Mouse (Mus musculus): ENCODE measurements around the gene Hmgcl. TPM values are rescaled to one million over a fixed set of nuclear protein-coding genes. Genes with fewer than 3 reads are reported as not detected.

Hmgcl gene
- polyA plus RNA-seq, 1 experiment from 2014 or later: 58.9 TPM

DNA sequence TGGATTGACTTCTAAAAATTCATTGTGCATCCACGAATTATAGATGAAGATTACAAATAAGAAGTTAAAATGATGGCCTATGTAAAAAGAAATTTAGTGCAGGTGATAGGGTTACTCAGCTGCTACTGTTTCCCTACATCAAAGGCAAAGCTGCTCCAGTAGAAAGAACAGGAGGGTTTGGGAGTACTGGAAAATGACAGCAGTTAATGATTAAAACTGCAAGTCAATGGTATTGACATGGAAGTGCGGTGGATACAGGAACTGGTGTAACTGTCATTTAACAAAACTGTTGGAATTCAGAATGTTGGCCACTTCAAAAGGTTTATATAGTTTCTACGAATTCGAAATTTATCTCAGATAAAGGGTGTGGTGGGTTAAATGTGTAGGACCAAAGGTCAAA lies 48.9 kb downstream of the Hmgcl start:
- Histone ChIP-seq H3K4me2 (no peak overlapping the region), H3K36me3 (no peaks in the 10 kb centered on the region), H3K4me1 (replicated peaks) (no peaks in the 10 kb centered on the region), H3K9ac (no peak overlapping the region), H3K27ac (replicated peaks) (no peak overlapping the region), H3K4me3 (no peak overlapping the region), H3K9me3 (no peaks in the 10 kb centered on the region), H3K27me3 (no peaks in the 10 kb centered on the region)
- WGBS: 90% methylated on average over 4 of the region's 4 CpGs
- no peak for ATAC-seq (ENCODE audit: low FRiP score, low read depth)

DNA sequence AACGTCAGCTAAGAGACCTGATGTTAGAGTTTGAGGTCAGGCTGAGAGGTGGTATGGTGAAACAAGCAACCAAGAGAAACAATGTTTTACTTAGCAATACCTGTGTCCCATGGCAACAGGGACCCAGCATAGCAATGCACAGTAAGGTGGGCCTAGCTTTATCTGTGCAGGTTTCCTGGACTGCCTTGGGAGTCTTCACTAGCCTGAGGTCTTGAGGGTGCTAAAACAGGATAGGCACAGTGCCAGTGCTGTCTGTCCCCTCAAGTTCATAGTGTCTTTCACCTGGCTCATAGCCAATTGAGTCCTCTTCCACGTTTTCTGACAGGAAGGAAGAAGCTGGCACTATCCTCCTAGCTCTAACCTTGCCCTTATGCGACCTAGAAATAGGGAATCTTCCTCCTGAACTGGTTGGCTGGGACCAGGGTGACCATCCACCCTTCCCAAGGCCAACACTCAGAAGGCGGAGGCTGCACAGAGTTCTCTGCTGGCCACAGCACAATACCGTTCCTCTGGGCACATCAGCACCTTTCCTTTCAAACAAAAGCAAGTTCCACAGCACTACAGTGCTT lies 57.9 kb downstream of the Hmgcl start:
- WGBS: 86% methylated on average over 5 of the region's 5 CpGs
- no peak for ATAC-seq (ENCODE audit: low FRiP score, low read depth)
- H3K9ac ChIP-seq: no peak overlapping the region
- no peak overlapping the region for H3K27ac ChIP-seq (replicated peaks)
- no peaks in the 10 kb centered on the region for H3K27me3 ChIP-seq
- H3K4me1 ChIP-seq (replicated peaks): no peaks in the 10 kb centered on the region
- no peaks in the 10 kb centered on the region for H3K9me3 ChIP-seq
- peaks cover 69% of the 10 kb centered on the region for H3K36me3 ChIP-seq
- H3K4me3 ChIP-seq: no peak overlapping the region
- no peak overlapping the region for H3K4me2 ChIP-seq

DNA sequence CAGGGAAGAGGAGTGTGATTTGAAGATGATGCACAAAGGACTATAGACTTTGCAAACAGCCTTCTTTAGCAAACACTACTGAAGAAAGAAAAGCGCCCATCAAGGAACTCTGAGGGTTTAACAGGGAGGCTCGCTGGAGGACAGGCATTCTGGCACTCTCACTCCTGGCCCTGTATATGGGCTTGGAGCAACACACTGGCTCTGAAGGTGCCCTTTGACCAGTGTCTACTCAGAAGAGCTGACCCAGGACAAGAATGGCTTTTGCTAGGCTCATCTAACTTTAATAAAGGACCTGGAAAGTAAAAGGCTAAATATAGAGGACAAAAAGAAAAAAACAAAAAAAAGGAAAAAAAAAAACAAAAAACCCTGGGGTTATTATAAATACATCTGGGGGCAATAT lies 58.7 kb downstream of the Hmgcl start:
- Histone ChIP-seq H3K4me2 (no peak overlapping the region), H3K27ac (replicated peaks) (no peak overlapping the region), H3K4me3 (no peak overlapping the region), H3K9me3 (no peaks in the 10 kb centered on the region), H3K9ac (no peak overlapping the region), H3K27me3 (no peaks in the 10 kb centered on the region), H3K36me3 (peaks cover 76% of the 10 kb centered on the region), H3K4me1 (replicated peaks) (no peaks in the 10 kb centered on the region)
- no peak for ATAC-seq (ENCODE audit: low FRiP score, low read depth)
- WGBS: 89% methylated on average over 2 of the region's 2 CpGs

DNA sequence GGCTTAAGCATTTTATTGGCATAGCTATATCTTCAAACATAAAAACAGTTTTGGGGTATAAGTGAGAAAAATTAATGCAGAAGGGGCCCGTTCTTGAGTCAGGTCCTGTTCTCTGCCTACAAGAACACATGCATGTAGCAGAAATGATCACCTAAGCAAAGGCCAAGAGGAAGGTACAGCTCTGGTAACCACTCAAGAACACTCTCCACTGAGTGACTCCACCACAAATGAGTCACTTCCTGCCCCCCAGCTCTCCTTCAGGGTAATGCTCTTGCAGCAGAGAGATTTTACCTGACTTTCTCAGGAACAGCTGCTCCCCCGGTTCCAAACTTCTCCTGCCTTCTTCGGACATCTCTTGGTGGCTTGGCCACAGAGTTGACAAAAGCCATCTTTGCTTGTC lies 60.6 kb downstream of the Hmgcl start:
- Histone ChIP-seq H3K27ac (replicated peaks) (no peak overlapping the region), H3K4me1 (replicated peaks) (no peaks in the 10 kb centered on the region), H3K4me3 (no peak overlapping the region), H3K9ac (no peak overlapping the region), H3K36me3 (peaks cover 88% of the 10 kb centered on the region), H3K9me3 (no peaks in the 10 kb centered on the region), H3K4me2 (no peak overlapping the region), H3K27me3 (no peaks in the 10 kb centered on the region)
- WGBS: 96% methylated on average over 3 of the region's 3 CpGs
- ATAC-seq (ENCODE audit: low FRiP score, low read depth): no peak

DNA sequence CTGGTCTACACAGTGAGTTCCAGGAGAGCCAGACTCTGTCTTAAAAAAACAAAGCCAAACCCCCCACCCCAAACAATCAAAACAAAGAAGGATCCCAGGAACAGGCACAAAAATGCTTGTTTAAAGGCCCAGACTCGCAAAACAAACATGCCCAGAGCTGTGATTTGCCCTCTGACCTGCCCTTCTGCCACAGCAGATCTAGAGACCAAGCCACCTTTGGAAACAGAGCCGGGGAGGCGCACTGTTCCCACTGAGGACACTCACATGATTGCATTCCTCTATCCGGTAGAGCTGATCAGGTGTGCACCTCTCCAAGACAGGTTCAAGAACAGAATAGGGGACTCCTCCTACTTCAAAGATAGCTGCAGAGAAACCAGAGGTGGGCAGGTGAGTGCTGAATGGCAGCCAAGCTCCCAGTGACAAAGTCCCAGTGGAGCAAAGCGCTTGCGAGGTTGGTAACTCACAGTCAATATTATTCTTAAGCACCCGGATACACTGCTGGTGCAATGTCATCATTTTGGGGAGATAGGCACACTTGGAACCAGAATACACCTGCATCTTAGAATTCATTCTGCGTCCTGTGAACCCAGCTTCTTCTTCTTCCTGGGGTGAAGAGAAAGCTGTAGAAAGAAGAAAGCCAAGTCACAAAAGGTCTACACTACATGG lies 62.7 kb downstream of the Hmgcl start:
- no peak overlapping the region for H3K4me3 ChIP-seq
- 87% methylated on average over 8 of the region's 8 CpGs for whole genome bisulfite sequencing
- ATAC-seq (ENCODE audit: low FRiP score, low read depth): no peak
- H3K9me3 ChIP-seq: no peaks in the 10 kb centered on the region
- H3K36me3 ChIP-seq: peaks cover 84% of the 10 kb centered on the region
- H3K4me2 ChIP-seq: no peak overlapping the region
- H3K27me3 ChIP-seq: no peaks in the 10 kb centered on the region
- no peak overlapping the region for H3K9ac ChIP-seq
- no peak overlapping the region for H3K27ac ChIP-seq (replicated peaks)
- no peaks in the 10 kb centered on the region for H3K4me1 ChIP-seq (replicated peaks)

DNA sequence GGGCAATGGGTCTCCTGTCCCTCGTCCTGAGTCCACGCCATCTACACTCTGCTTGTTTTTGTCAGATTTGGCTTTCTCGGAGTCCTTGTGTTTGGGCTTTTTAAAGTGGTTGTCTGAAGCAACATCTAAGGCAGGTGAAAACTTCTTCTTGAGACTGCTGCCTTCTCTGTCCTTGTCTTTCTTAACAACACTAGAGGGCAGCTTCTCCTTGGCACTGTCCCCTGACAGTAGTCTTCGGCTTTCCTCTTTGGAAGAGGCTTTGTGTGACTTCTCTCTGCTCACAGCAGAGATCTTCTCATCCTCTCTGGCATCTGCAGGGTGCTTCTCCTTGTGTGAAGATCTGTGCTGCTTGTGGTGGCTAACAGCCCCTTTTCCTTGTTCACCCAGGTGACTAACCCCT lies 64.3 kb downstream of the Hmgcl start:
- 93% methylated on average over 4 of the region's 4 CpGs for WGBS
- Histone ChIP-seq H3K4me2 (no peak overlapping the region), H3K9ac (no peak overlapping the region), H3K4me1 (replicated peaks) (no peaks in the 10 kb centered on the region), H3K36me3 (peaks cover 69% of the 10 kb centered on the region), H3K27ac (replicated peaks) (no peak overlapping the region), H3K4me3 (no peak overlapping the region), H3K27me3 (no peaks in the 10 kb centered on the region), H3K9me3 (no peaks in the 10 kb centered on the region)
- ATAC-seq (ENCODE audit: low FRiP score, low read depth): no peak

Other genes with a start within 250 kb of the Hmgcl start
- gene Il22ra1, start 218.3 kb upstream of the Hmgcl start, polyA plus RNA-seq (2015; fragmentation: Nextera tagmentation; extraction: Ambion mirVana): not detected in 2 replicates
- gene Myom3, start 186.7 kb upstream of the Hmgcl start, polyA plus RNA-seq (2015; fragmentation: Nextera tagmentation; extraction: Ambion mirVana): 0.31 and 0.38 TPM in 2 replicates
- 164 and 168 TPM in 2 replicates for gene Srsf10, start 90.7 kb upstream of the Hmgcl start, polyA plus RNA-seq (2015; fragmentation: Nextera tagmentation; extraction: Ambion mirVana)
- gene Pnrc2, start 72.6 kb upstream of the Hmgcl start, polyA plus RNA-seq (2015; fragmentation: Nextera tagmentation; extraction: Ambion mirVana): 97.7 and 97.9 TPM in 2 replicates
- gene Cnr2, start 51.1 kb upstream of the Hmgcl start, polyA plus RNA-seq (2015; fragmentation: Nextera tagmentation; extraction: Ambion mirVana): 0.05 and 0.26 TPM in 2 replicates
- gene Fuca1, start 25.7 kb upstream of the Hmgcl start, polyA plus RNA-seq (2015; fragmentation: Nextera tagmentation; extraction: Ambion mirVana): 63.5 and 72.8 TPM in 2 replicates
- 43.8 and 48.1 TPM in 2 replicates for gene Gale, start 17.3 kb downstream of the Hmgcl start, polyA plus RNA-seq (2015; fragmentation: Nextera tagmentation; extraction: Ambion mirVana)
- gene Lypla2, start 26.2 kb downstream of the Hmgcl start, polyA plus RNA-seq (2015; fragmentation: Nextera tagmentation; extraction: Ambion mirVana): 200 and 214 TPM in 2 replicates
- gene Pithd1, start 40.8 kb downstream of the Hmgcl start, polyA plus RNA-seq (2015; fragmentation: Nextera tagmentation; extraction: Ambion mirVana): 63.6 and 66.4 TPM in 2 replicates
- gene Eloa, start 75.3 kb downstream of the Hmgcl start, polyA plus RNA-seq (2015; fragmentation: Nextera tagmentation; extraction: Ambion mirVana): 26.9 and 27.2 TPM in 2 replicates
- 257 and 270 TPM in 2 replicates for gene Rpl11, start 107.0 kb downstream of the Hmgcl start, polyA plus RNA-seq (2015; fragmentation: Nextera tagmentation; extraction: Ambion mirVana)
- gene Id3, start 197.0 kb downstream of the Hmgcl start, polyA plus RNA-seq (2015; fragmentation: Nextera tagmentation; extraction: Ambion mirVana): 208 TPM in 2 replicates
- 2.8 and 3.6 TPM in 2 replicates for gene E2f2, start 225.9 kb downstream of the Hmgcl start, polyA plus RNA-seq (2015; fragmentation: Nextera tagmentation; extraction: Ambion mirVana)